In the genomic region with DNA sequence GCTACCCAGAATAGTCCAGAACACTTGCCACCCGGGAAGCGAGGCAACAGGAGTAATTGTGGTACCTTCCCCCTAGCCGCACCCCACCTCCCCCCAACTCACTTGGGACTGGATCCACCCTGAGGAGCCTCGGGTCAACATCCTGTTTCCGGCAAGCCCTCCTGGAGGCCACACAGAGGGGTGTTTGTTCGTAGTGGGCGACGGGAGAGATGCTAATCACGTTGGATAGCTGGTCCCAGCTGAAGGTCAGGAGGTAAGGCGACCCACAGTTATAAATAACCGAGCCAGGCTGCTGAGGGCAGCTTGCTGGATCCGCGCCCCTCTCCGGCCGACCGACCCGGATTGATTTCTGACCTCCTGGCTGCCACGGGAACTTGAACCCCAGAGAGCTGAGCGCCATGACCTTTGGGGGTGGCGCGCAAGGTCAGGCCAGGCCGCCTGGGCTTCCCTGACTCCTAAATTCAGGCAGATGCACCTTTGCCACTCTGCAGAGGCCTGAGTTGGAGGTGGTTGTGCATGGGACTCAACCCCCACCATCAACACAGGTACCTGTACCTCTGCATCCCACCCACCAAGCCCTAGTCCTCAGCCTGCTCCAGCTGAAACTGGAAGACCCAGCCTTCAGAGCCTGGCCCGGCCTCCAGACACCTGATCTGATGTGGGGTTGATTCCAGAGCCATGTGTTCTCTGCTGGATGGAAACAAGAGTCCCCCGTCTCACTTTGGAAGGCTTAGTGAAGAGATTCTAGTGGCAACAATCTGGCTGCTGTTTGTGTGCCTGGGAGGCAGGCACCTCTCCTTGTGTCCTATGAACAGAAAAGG, we compare ENCODE assay signal across 10 mouse cellular contexts.
DNase-seq lines count a peak whose midpoint lies in the region; ATAC-seq and TF ChIP-seq lines count a peak whose summit lies in the region.
"Had no signal": no experiment of that assay in that cellular context is flagged by ENCODE, and none has a peak within 500 bp of the region (broad histone marks: within the 10 kb centered on the region; RNA-seq: fewer than 3 reads in every experiment).

No protein-coding gene starts in this region.

- peak overlapping the region; percentile 38; the same call in 1 of the 2 replicates for H3K27ac ChIP-seq in ES-E14 (ENCODE audit: insufficient read depth, low read depth, low read length, poor library complexity, severe bottlenecking)
- H3K27ac ChIP-seq in kidney, embryonic 15.5 days: peak overlapping the region; percentile 73

- no peaks in the 10 kb centered on the region for H3K36me3 ChIP-seq in ES-E14 (ENCODE audit: control insufficient read depth, insufficient read depth, low read length, poor library complexity, severe bottlenecking)
- H3K36me3 ChIP-seq in kidney, embryonic 15.5 days: no peaks in the 10 kb centered on the region

- peaks cover 21 to 48% of the 10 kb centered on the region in 2 experiments; a peak in 3 of 4 replicates for H3K4me1 ChIP-seq in ES-E14 (ENCODE audit: control insufficient read depth in 2 of 2, insufficient read depth in 2 of 2, low read length in 2 of 2, poor library complexity in 1 of 2)
- H3K4me1 ChIP-seq in kidney, embryonic 15.5 days: peaks cover 42% of the 10 kb centered on the region

- ATAC-seq in kidney, embryonic 15.5 days (replicated peaks; ENCODE audit: low FRiP score): peak; percentile 13; the same call in 1 of the 2 replicates
- no peak for ATAC-seq in granulocyte monocyte progenitor cell, adult 5-6 weeks (replicated peaks; ENCODE audit: poor library complexity, severe bottlenecking)

- DNase-seq in cerebellum, adult 9-11 months: peak; percentile 42
- DNase-seq in cerebellum, postnatal 14 days: no peak
- DNase-seq in ES-E14 (ENCODE audit: low read depth, low spot score): no peak
- peak; percentile 65 to 73 for DNase-seq in gastrocnemius, postnatal 36 days
- DNase-seq in layer of hippocampus, postnatal 25 days (ENCODE audit: extremely low spot score in 1 of 2, low spot score in 1 of 2): no peak
- DNase-seq in MN1 (ENCODE audit: low spot score): no peak
- DNase-seq: cerebellum, adult 18-20 months; lung, embryonic 14.5 days had no signal

- H3K27me3 ChIP-seq in kidney, embryonic 15.5 days: no peaks in the 10 kb centered on the region

- peak overlapping the region; percentile 46; the same call in 1 of the 2 replicates for H3K9ac ChIP-seq in ES-E14 (ENCODE audit: insufficient read depth, low read depth, low read length, poor library complexity, severe bottlenecking)
- no peak overlapping the region for H3K9ac ChIP-seq in kidney, embryonic 15.5 days
- H3K9ac ChIP-seq: lung, embryonic 14.5 days had no signal

- in situ Hi-C loops in ES-E14 (cut with MboI; ENCODE audit: low sequenced_read_pairs in 2 of 2, unreplicated experiment in 2 of 2): loop anchor here (10.0 kb wide), 3 partner anchors 86 to 356 kb away; a partner anchor contains a TSS

- H3K9me3 ChIP-seq in ES-E14 (ENCODE audit: control insufficient read depth, insufficient read depth, low read depth, low read length): no peaks in the 10 kb centered on the region
- no peaks in the 10 kb centered on the region for H3K9me3 ChIP-seq in kidney, embryonic 15.5 days (replicated peaks)

- H3K4me3 ChIP-seq in ES-E14 (ENCODE audit: insufficient read depth in 1 of 2, low read depth in 1 of 2, low read length in 2 of 2, poor library complexity in 1 of 2, severe bottlenecking in 1 of 2): peak overlapping the region; percentile 47 to 65
- H3K4me3 ChIP-seq in kidney, embryonic 15.5 days (replicated peaks): no peak overlapping the region

- intact Hi-C loops in gastrocnemius, postnatal 36 days (cut with DNase I): no loop called here

- H3K4me2 ChIP-seq in kidney, embryonic 15.5 days: peak overlapping the region; percentile 33; the same call in 1 of the 2 replicates
- H3K4me2 ChIP-seq: lung, embryonic 14.5 days had no signal

- WGBS in kidney, embryonic 15.5 days: 18% methylated on average over 24 of the region's 24 CpGs

TF ChIP-seq in ES-E14, 5 proteins besides CTCF, POLR2A, EP300 and RAD21:
- TF ChIP-seq CHD2 (IDR thresholded peaks at IDR 0.05; ENCODE audit: low read depth, low read length) (no peak), ZC3H11A (IDR thresholded peaks at IDR 0.05; ENCODE audit: borderline replicate concordance, low read depth, low read length) (no peak), MAFK (IDR thresholded peaks at IDR 0.05; ENCODE audit: insufficient read depth, low read depth, low read length) (no peak), HCFC1 (IDR thresholded peaks at IDR 0.05; ENCODE audit: borderline replicate concordance, insufficient read depth, low read length) (no peak; the same call in 1 of the 2 replicates), ZNF384 (IDR thresholded peaks at IDR 0.05; ENCODE audit: low read depth, low read length) (no peak)
TF ChIP-seq in ES-E14: peak in this region for 0.

Comparison
In these comparisons a context has a peak if more than half of its experiments do, and no peak if none do; other contexts are left out.
1. DNase-seq: peak in cerebellum, adult 9-11 months (single experiment) and gastrocnemius, postnatal 36 days (2 of 2); none in cerebellum, postnatal 14 days (0 of 2), ES-E14 (single experiment), layer of hippocampus, postnatal 25 days (0 of 2) and MN1 (single experiment).